Mouse (Mus musculus): ENCODE measurements around the gene Ankrd28.
"Not testable (repeated sequence)": the region's sequence is repeated elsewhere in the genome, so short reads cannot be mapped to it uniquely, and the experiment has no call there.

The Ankrd28 gene

GRCm38 (mm10) chr14:31793979-31794775 is 36.3 kb downstream of the Ankrd28 start:
- no peak for DNase-seq (ENCODE audit: low spot score)

- DNase-seq (ENCODE audit: low spot score) = no peak
Measured at GRCm38 (mm10) chr14:31790797-31791196, 39.7 kb downstream of the Ankrd28 start.

GRCm38 (mm10) chr14:31786906-31787305 is 43.5 kb downstream of the Ankrd28 start:
- DNase-seq (ENCODE audit: low spot score) = no peak

DNA sequence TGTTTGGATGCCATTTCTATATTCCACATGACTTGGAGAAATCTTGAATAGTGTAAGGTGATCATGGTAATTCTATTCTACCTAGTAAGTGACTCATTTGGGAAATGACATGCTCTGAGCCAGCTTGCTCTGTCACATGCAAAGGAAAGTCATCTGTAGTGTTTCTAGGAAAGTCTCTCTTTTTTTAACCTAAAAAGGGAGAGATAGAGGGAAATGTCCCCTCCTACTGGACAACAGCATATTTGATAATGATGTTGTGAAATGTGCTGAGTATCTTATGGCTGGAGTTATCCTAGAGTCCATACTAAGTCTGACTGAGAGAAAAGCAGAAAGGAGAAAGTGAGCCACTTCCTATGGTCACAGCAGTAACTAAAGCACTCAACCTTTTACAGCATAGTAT is 44.8 kb downstream of the Ankrd28 start:
- no peak for DNase-seq (ENCODE audit: low spot score)

- no peak for DNase-seq (ENCODE audit: low spot score)
Measured at GRCm38 (mm10) chr14:31784975-31785374, 45.5 kb downstream of the Ankrd28 start.

DNA sequence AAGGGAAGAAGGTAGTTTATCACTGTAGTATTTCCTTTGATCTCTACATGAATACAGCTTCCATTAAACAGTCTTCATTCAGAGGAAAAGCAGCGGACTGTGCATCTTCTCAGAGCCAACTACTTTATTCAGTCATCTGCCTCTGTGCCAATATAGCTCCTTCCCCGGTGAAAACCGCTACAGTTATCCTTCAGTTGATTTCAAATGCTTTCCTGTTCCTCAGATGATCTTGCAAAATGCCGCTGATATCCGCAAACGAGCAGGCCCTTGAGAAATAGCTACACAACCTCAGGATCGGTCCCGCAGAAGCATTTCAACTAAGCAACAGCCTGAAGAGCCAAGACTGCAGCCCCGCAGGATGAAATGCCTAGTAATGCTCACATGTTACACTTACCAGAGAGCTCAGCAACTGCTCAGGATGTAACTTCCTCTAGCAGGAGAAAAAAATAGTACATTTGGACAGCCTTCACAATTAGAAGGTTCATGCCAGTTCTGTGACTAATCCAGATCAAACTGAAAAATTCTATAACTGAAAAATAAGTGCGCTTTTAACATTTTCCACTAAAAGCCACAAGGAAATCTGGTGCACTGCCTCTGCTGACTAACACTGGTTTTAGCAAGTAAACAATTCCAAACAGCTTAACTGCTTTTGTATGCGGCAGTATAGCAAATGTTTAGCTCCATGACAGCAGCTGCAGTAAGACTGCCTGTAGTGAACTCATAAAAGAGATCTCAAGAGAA is 49.0 kb downstream of the Ankrd28 start:
- no peak for DNase-seq (ENCODE audit: low spot score)

- DNase-seq (ENCODE audit: low spot score) = no peak
Measured at GRCm38 (mm10) chr14:31780412-31781233, 49.8 kb downstream of the Ankrd28 start.

DNA sequence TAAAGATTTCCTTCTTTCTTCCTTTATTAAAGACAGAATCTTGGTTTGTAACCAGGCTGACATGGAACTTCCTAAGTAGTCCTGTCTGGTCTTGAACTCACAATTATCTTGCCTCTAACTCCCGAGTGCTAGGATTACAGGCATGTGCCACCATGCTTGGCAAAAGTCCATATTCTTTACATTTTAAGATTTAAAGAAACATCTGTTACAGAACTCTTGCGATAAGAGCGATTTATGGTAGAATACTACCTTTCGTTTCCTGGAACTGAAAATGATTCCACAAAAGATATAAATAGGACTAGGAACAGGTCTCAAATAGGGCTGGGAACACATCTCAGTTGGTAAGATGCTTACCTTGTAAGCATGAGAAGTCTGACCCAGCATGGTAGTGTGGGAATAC is 56.9 kb downstream of the Ankrd28 start:
- DNase-seq (ENCODE audit: low spot score) = no peak

DNA sequence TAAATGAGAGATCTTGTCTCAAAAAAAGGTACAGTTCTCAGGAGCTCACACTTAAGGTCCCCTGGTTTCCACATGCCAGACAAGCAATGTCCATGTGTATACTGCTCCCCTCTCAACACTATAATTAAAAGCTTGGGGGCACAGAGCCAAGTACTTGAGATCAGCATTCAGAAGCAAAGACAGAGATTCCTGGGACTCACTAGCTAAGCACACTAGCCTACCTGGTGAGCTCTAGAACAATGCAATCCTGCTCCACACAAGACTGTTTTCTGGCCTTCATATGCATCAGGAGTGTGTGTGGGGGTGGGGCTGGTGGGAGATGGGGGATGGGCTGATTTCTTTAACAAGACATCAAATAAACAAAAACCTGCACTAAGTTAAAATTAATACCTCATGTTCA is 58.2 kb downstream of the Ankrd28 start:
- no peak for DNase-seq (ENCODE audit: low spot score)

- DNase-seq (ENCODE audit: low spot score) = no peak
Measured at GRCm38 (mm10) chr14:31768531-31768930, 61.9 kb downstream of the Ankrd28 start.

- DNase-seq (ENCODE audit: low spot score) = no peak
Measured at GRCm38 (mm10) chr14:31764083-31764482, 66.4 kb downstream of the Ankrd28 start.

DNA sequence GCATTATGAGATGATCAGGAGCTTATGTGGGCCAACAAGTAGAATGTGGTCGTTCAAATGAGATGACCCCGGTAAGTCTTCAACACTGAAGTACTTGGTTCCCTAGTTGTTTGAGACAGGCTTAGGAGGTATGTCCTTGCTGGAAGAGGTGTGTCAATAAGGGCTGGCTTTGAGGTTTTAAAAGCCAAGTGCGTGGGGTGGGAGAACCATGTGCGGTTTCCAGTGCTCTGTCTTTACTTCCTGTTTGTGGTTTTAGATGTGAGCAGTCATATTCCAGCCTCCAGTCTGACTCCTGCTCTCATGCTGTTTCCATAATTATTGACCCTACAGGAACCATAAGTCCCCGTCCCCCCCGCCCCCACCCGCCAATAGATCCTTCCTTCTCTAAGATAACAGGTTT is 68.7 kb downstream of the Ankrd28 start:
- no peak for DNase-seq (ENCODE audit: low spot score)

DNA sequence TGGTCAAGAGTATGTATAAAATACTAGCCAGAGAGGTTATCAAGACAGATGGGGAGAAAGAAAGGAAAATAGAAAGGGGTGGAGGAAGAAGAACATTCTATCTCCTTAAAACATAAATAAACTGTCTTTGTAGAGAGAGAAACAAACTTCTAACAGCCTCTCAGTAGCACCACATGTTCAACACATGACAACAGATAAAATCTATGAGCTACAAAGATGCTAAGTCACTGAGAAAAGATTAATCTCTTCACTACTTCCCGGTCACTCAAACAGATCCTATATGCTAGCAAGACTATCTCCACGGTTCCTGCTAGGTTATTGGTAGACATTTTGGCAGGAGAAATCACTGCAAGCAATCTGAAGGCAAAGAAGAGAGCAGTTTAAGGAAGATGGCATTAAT is 71.3 kb downstream of the Ankrd28 start:
- no peak for DNase-seq (ENCODE audit: low spot score)

- not testable (repeated sequence) for DNase-seq (ENCODE audit: low spot score)
Measured at GRCm38 (mm10) chr14:31758410-31758809, 72.0 kb downstream of the Ankrd28 start.

DNA sequence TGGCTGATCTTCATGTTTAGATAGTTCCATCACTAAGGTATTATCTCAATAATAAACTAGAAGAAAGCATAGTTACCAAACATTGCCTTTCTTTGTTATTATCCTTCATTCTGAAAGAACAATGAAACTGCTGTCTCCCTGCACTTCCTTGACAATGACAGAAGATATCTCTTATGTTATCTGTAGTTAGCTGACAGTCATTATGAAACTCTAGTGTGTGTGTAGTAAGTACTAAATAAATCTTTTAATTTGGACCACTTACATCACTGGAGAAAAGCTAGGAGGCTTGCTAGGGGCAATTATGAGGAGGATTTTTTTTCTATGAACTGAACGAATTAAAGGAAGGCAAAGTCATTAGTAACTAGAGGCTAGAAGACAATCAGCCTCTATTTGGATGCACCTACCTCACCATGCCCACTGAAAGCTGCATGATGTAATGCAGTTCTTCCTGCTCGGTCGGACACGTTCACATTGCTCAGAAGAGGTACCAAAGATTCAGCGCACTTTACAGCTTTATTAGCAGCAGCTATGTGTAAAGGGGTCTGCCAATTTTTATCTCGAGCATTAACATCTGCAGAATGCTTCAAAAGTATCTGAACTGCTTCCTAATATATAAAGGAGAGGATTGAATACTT is 82.1 kb downstream of the Ankrd28 start:
- no peak for DNase-seq (ENCODE audit: low spot score)

DNA sequence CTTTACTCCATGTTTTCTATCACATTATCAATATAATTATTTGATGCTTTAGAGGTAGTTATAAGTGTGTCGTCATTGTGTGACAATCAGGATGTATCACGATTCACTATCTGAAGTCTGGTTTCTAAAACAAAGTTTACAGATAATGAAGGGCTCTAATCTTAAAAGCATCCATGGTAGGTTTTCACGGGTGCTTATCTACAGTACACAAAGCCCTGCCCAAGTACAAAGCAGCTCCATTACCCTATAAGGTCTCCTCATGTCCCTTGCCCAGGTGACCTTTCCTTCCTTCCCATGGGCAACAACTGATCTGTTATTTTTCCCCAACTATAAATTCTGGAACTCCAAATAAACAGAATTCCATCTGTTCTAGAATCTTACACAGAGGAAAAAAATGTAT is 87.9 kb downstream of the Ankrd28 start:
- no peak for DNase-seq (ENCODE audit: low spot score)

DNA sequence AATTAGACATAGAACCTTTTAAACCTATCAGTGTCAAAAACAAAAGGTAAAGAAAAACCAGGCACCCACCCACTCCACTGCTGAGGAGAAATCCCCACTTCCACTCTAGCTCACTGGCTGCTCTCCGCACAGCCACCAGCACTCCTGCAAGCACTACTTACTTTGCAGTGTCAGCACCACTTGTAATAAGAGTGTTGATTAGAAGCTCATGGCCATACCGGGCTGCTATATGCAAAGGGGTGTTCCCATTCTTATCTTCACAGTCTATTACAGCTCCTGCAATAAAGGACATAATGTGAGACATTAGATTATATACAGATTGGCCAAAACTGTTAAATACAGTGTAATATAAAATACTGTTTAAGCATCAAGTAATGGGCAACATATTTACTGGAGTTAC is 95.6 kb downstream of the Ankrd28 start:
- no peak for DNase-seq (ENCODE audit: low spot score)

DNA sequence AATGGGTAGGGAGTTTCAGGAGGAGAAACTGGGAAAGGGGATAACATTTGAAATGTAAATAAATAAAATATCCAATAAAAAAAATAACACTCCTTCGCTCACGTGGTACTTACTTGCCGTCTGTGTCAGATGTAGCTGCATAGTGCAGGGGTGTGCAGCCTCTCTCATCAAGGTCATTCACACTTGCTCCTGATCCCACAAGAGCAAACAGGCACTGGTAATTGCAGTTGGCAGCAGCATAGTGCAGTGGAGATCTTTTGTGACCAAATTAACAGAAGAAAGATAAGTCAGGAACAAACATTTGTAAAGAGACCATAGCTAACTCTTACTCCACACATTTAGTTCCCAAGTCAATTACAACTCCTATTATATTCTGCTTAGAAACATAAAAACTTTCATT is 102.9 kb downstream of the Ankrd28 start:
- DNase-seq (ENCODE audit: low spot score) = no peak

GRCm38 (mm10) chr14:31722746-31723145 is 107.7 kb downstream of the Ankrd28 start:
- no peak for DNase-seq (ENCODE audit: low spot score)

DNA sequence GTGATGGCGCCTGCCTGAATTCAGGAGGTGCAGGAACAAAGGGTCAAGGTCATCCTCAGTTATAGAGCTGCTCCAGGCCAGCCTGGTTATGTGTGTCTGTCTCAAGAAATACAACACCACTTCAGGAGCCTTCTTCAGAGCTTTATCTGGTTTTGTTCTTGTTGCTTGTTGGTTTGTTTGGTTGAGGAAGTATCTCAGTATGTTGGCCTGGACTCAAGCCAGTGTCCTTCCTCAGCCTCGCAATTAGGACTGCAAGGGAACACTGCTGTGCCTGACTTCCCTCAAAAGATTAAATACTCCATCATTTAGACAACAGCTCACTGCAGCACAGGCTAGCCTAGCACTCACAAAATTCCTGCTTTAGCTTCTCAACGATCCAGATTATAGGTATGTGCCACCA is 109.2 kb downstream of the Ankrd28 start:
- DNase-seq (ENCODE audit: low spot score) = no peak

DNA sequence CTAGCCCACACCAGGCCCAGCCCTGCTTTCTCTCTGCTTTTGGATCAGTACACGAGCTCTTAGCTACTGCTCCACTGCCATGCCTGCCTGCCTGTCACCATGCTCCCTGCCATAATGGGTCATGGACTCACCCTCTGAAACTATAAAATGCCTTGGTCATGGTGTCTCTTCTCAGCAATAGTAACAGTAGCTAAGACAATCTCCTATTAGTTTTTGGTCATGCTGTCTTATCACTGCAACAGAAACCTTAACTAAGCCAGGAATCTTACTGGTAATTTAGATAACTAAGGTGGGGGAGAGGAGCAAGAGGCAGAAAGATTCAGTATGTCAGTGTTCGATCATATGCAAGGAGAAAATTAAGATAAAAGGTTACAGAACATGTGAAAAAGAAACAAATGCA is 112.1 kb downstream of the Ankrd28 start:
- no peak for DNase-seq (ENCODE audit: low spot score)

DNA sequence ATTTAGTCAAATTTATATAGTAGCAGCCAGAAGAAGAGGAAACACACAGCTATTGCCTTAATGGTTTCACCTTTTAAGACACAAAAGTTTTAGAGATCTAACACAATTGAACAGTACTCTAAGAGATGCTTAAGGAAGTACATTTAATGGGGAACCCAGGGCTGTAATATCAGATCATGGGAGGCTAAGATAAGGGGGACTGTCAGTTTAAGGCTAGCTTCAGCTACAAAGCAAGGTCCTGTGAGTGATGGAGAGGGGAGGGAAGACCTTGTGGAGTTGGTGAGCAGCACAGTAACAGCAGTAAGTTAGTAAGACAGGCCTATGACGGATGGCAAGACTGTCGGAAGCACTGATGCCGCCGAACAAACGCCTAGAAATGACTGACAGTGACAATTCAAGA is 113.1 kb downstream of the Ankrd28 start:
- DNase-seq (ENCODE audit: low spot score) = no peak

All from urinary bladder, postnatal 14 days (tissue).